Mouse (Mus musculus): ENCODE results near the gene Pagr1a. TPM values are rescaled to one million over a fixed set of nuclear protein-coding genes. Genes with fewer than 3 reads are reported as not detected.

Gene Pagr1a
- 4.9 and 5.2 TPM in 2 replicates for polyA plus RNA-seq (2012; rRNA removed)

GRCm38 (mm10) chr7:127016971-127017949 lies at the start of gene Pagr1a:
TSS of gene Pagr1a (minus strand) at chr7:127017352.

DNA sequence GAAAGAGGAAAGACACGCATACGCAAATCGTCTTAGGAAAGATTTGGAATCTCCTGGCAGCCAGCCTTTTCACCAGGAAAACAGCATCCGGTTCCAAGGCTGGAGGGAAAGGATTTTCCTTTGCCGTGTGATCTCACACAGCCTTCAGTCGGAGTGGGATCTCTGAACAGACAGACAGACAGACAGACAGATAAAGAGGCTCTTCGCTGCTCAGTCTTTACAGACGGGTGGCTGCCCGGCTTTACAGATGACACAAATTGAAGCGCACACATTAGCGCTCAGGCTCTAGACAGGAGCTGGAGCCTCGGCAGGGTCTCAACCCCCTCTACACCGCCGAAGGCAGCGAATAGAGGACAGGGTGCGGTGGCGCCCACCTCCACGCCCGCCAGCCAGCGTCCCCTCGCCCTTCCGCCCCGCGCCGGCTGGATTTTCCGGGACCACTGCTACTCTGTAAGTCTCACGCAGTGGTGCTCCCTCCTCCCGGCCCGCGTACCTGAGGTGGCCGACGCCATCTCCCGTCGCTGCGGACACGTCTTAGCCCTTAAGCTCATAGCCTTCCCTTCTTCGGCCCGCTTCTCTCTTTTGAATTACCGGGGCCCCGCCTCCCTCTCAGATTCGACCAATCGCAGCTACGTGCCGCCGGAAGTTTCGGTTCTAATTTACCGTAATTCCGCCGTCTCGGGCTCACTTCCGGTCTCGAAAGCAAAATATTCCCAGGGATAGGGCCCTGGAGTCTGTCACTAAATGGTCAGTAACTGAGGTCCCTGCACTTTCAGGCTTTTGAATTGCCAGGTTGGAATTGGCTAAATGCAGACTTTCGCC lies 24.9 kb upstream of the Pagr1a start, which contains the start of gene Kif22:
Kif22 (minus strand) TSS at position 621 of the 822 bp plus-strand sequence.

GRCm38 (mm10) chr7:127026984-127027726 lies 10.0 kb upstream of the Pagr1a start, which contains the start of gene Maz:
TSS of gene Maz (minus strand) at chr7:127027037.

GRCm38 (mm10) chr7:127020901-127021562 lies 3.9 kb upstream of the Pagr1a start, which contains the start of the genes Gm42742 and Prrt2:
TSS of gene Gm42742 (minus strand) at chr7:127021097.
TSS of gene Prrt2 (minus strand) at chr7:127021211.

GRCm38 (mm10) chr7:127016481-127016485 lies 869 bp downstream of the Pagr1a start, which contains the start of gene Pagr1b:
TSS of gene Pagr1b (minus strand) at chr7:127016484.

DNA sequence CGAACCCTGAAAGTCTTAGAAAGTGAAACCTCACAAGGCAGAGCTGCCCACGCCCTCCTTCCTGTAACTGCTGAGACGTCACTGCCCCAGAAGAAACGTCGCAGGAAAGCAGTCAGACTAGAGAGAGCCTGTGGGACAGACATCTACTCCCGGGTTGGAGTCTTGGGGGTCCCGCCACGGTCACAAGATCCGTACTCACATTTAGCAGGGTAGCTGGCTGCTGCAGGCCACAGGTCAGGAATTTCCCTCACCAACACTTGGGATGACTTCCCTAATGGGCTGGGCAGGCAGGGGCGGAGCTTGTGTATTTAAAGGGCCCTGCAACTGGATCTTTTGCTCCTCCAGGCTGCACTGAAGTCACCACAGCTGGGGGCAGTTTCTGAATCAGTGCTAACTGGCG lies 2.8 kb downstream of the Pagr1a start, which contains the start of gene Mvp:
Mvp (minus strand) TSS at position 302 of the 400 bp plus-strand sequence.

DNA sequence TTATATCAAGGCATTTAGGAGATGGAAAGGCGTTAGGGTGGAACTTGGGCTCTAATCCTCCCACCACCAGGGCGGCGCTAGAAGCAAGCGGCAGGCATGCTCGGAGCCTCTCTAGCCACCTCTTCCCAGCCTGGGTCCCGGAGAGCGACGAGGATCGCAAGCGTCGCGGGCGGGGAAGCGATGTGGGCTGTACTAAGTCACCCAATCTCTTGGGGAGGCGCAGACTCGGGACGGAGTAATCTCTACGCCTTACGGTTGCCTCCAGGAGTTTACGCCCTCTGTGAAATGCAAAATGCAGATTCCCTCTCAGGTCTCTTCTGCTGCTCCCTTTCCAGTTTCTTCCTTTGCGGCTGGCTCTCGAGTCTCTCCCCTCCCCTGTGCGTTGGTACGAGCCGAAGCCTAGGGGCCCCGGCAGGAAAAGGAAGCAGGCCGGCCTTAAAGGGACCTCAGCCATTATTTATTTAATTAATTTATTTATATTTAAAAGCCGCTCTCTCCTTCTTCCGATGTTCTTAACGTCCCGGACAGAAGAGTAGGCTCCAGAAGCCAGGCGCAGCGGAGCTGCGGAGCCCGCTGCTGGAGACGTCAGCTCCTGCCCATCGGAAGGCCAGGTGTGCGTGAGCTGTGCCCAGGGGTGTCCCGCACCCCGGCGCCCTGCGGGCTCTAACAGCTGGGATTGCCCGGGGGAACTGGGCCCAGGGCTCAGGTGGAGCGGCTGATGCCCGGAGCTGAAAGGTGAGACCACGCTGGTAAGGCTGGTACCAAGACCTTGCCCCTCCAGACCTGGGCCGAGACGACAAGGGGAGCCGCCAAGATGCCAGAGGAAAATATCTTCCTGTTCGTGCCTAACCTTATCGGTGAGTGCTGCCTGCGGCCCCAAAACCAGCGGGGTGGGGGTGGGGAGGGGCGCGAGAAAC lies 40.9 kb downstream of the Pagr1a start, which contains the start of gene Cdiptos:
Cdiptos (minus strand) TSS at position 149 of the 917 bp plus-strand sequence.

GRCm38 (mm10) chr7:126975893-126975949 lies 41.4 kb downstream of the Pagr1a start, which contains the start of gene Cdipt:
TSS of gene Cdipt (plus strand) at chr7:126975914.

Other genes starting within 250 kb of the Pagr1a start
- gene Ypel3, start 240.4 kb downstream of the Pagr1a start, polyA plus RNA-seq (2012; rRNA removed) = 84.2 and 96.1 TPM in 2 replicates
- gene Tbx6, start 235.9 kb downstream of the Pagr1a start, polyA plus RNA-seq (2012; rRNA removed) = 1.6 TPM in 2 replicates
- 70.6 and 72.5 TPM in 2 replicates for gene Ppp4c, start 224.9 kb downstream of the Pagr1a start, polyA plus RNA-seq (2012; rRNA removed)
- 0.75 and 1.6 TPM in 2 replicates for gene Fam57b, start 219.7 kb downstream of the Pagr1a start, polyA plus RNA-seq (2012; rRNA removed)
- gene 4930451I11Rik, start 185.7 kb downstream of the Pagr1a start, polyA plus RNA-seq (2012; rRNA removed) = not detected in 2 replicates
- gene Doc2a, start 169.9 kb downstream of the Pagr1a start, polyA plus RNA-seq (2012; rRNA removed) = 0.04 TPM in 1 of 2 replicates, not detected in the other
- gene Hirip3, start 155.4 kb downstream of the Pagr1a start, polyA plus RNA-seq (2012; rRNA removed) = 17.7 and 24.2 TPM in 2 replicates
- gene Ino80e, start 155.0 kb downstream of the Pagr1a start, polyA plus RNA-seq (2012; rRNA removed) = 14.5 and 14.8 TPM in 2 replicates
- gene Taok2, start 132.6 kb downstream of the Pagr1a start, polyA plus RNA-seq (2012; rRNA removed) = 18.4 and 21.2 TPM in 2 replicates
- gene Tmem219, start 94.4 kb downstream of the Pagr1a start, polyA plus RNA-seq (2012; rRNA removed) = 28.3 and 30.3 TPM in 2 replicates
- gene Kctd13, start 88.5 kb downstream of the Pagr1a start, polyA plus RNA-seq (2012; rRNA removed) = 3.4 and 4.0 TPM in 2 replicates
- 0.02 TPM in 1 of 2 replicates, not detected in the other for gene Asphd1, start 67.8 kb downstream of the Pagr1a start, polyA plus RNA-seq (2012; rRNA removed)
- gene Sez6l2, start 66.8 kb downstream of the Pagr1a start, polyA plus RNA-seq (2012; rRNA removed) = 0.23 and 0.40 TPM in 2 replicates
- 38.9 and 41.3 TPM in 2 replicates for gene Cdipt, start 41.4 kb downstream of the Pagr1a start, polyA plus RNA-seq (2012; rRNA removed)
- gene Cdiptos, start 41.3 kb downstream of the Pagr1a start, polyA plus RNA-seq (2012; rRNA removed) = 0.34 and 0.47 TPM in 2 replicates
- 7.8 and 7.9 TPM in 2 replicates for gene Mvp, start 2.7 kb downstream of the Pagr1a start, polyA plus RNA-seq (2012; rRNA removed)
- 0.34 and 0.50 TPM in 2 replicates for gene Pagr1b, start 868 bp downstream of the Pagr1a start, polyA plus RNA-seq (2012; rRNA removed)
- gene Gm42742, start 3.7 kb upstream of the Pagr1a start, polyA plus RNA-seq (2012; rRNA removed) = 13.2 and 14.1 TPM in 2 replicates
- gene Prrt2, start 3.9 kb upstream of the Pagr1a start, polyA plus RNA-seq (2012; rRNA removed) = 0.04 and 0.45 TPM in 2 replicates
- gene Maz, start 9.7 kb upstream of the Pagr1a start, polyA plus RNA-seq (2012; rRNA removed) = 55.9 and 64.1 TPM in 2 replicates
- 28.1 and 30.9 TPM in 2 replicates for gene Kif22, start 25.1 kb upstream of the Pagr1a start, polyA plus RNA-seq (2012; rRNA removed)
- 0.16 and 0.40 TPM in 2 replicates for gene Zg16, start 70.0 kb upstream of the Pagr1a start, polyA plus RNA-seq (2012; rRNA removed)
- gene AI467606, start 74.0 kb upstream of the Pagr1a start, polyA plus RNA-seq (2012; rRNA removed) = 7.9 and 8.3 TPM in 2 replicates
- gene Qprt, start 104.9 kb upstream of the Pagr1a start, polyA plus RNA-seq (2012; rRNA removed) = 117 and 124 TPM in 2 replicates
- 6.8 and 8.5 TPM in 2 replicates for gene Spn, start 120.5 kb upstream of the Pagr1a start, polyA plus RNA-seq (2012; rRNA removed)
- 20.8 and 22.2 TPM in 2 replicates for gene Cd2bp2, start 178.7 kb upstream of the Pagr1a start, polyA plus RNA-seq (2012; rRNA removed)
- 11.9 and 12.6 TPM in 2 replicates for gene Tbc1d10b, start 191.1 kb upstream of the Pagr1a start, polyA plus RNA-seq (2012; rRNA removed)
- gene Mylpf, start 191.5 kb upstream of the Pagr1a start, polyA plus RNA-seq (2012; rRNA removed) = 8.3 and 12.1 TPM in 2 replicates
- 2.8 and 2.9 TPM in 2 replicates for gene Zfp553, start 215.7 kb upstream of the Pagr1a start, polyA plus RNA-seq (2012; rRNA removed)
- gene Sept1, start 215.8 kb upstream of the Pagr1a start, polyA plus RNA-seq (2012; rRNA removed) = 21.1 and 21.7 TPM in 2 replicates
- 20.6 and 24.9 TPM in 2 replicates for gene Zfp771, start 226.9 kb upstream of the Pagr1a start, polyA plus RNA-seq (2012; rRNA removed)
- gene Dctpp1, start 243.4 kb upstream of the Pagr1a start, polyA plus RNA-seq (2012; rRNA removed) = 52.9 and 73.0 TPM in 2 replicates

Data from liver, embryonic 18 days (tissue).